Comparison of ENCODE assay signal across 17 mouse cellular contexts in genomic region chr11:103070322-103070880, GRCm38 (mm10). TPM values are rescaled to one million over a fixed set of nuclear protein-coding genes. Genes with fewer than 3 reads are reported as not detected.
"Had no signal": no experiment of that assay in that cellular context is flagged by ENCODE, and none has a peak within 500 bp of the region (broad histone marks: within the 10 kb centered on the region; RNA-seq: fewer than 3 reads in every experiment).

No protein-coding gene starts in this region.

- H3K27me3 ChIP-seq: midbrain, embryonic 12.5 days; neural tube, embryonic 13.5 days; neural tube, embryonic 15.5 days; stomach, embryonic 15.5 days had no signal

- H3K4me2 ChIP-seq: lung, embryonic 14.5 days; midbrain, embryonic 12.5 days; neural tube, embryonic 13.5 days; neural tube, embryonic 15.5 days; stomach, embryonic 15.5 days had no signal

- H3K4me1 ChIP-seq: neural tube, embryonic 15.5 days; stomach, embryonic 15.5 days had no signal

- H3K9me3 ChIP-seq: midbrain, embryonic 10.5 days; midbrain, embryonic 12.5 days; neural tube, embryonic 13.5 days; neural tube, embryonic 15.5 days; stomach, embryonic 15.5 days had no signal

- DNase-seq: lung, adult 18-20 months; lung, embryonic 14.5 days; lung, postnatal 10 days; midbrain, embryonic 14.5 days; right cerebral cortex, postnatal 25 days; thymus, adult 2 months; thymus, postnatal 25 days; thymus, postnatal 4 days had no signal

- H3K9ac ChIP-seq: lung, embryonic 14.5 days; midbrain, embryonic 12.5 days; neural tube, embryonic 13.5 days; neural tube, embryonic 15.5 days; stomach, embryonic 15.5 days had no signal

- H3K27ac ChIP-seq: midbrain, embryonic 10.5 days; midbrain, embryonic 12.5 days; neural tube, embryonic 13.5 days; neural tube, embryonic 15.5 days; stomach, embryonic 15.5 days; stomach, postnatal 0 days had no signal

- H3K4me3 ChIP-seq: midbrain, embryonic 10.5 days; midbrain, embryonic 12.5 days; myocyte; neural tube, embryonic 13.5 days; neural tube, embryonic 15.5 days; stomach, embryonic 15.5 days had no signal

RNA-seq across cellular contexts. Expression of gene Plcd3, which starts 31.1 kb away (rescaled TPM):
- total RNA-seq: megakaryocyte, adult 5-6 weeks; megakaryocyte-erythroid progenitor cell, adult 5-6 weeks had no signal
